Mouse (Mus musculus) kidney, postnatal 36 days (tissue): ENCODE data around the gene Prdm16.
A peak's percentile ranks its signal among the peaks of the same experiment; 100 is the strongest.

Experiments used
- DNase-seq, 2 experiments: peaks; one replicate each; pipeline ENCODE4 v3.0.0; 2021 to 2022; ENCODE audit warnings: mixed read lengths in 2 of 2

Gene Prdm16

DNA sequence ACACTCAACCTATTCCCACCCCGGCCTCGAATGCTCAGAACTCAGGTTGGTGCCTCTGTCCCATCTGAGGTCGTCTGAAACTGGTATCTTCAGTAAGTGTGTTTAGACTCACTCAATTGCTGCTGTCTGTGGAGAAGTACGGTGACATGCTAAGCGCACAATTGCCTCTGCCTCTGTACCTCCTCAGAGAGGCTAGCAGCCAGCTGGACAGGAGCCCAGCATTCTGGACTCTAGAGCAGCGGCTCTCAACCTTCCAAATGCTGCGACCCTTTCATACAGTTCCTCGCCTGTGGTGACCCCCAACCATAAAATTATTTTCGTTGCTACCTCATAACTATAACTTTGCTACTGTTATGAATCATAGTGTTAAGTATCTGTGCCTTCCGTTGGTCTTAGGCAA, 34.3 kb downstream of the Prdm16 start:
- DNase-seq, result peak; percentile 11 to 55

DNA sequence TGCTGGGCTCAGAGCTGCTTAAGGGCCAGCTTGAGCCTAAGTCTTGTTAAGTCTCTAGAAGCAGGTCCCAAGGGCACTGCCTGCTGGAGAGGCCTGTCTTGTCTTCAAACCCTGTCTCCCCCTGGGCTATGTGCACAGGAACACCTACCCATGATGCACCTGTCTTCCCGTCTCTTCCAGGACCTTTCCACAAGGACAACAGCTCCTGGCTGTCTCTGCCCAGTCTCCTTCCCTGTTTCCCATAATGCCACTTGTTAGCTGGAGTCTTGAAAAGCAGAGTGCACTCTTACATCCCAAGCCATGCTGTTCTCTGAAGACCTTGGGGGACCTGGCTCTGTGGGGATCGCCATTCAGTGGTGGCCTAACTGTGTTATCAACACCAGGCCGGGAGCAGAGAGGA, 35.7 kb downstream of the Prdm16 start:
- no peak for DNase-seq

DNA sequence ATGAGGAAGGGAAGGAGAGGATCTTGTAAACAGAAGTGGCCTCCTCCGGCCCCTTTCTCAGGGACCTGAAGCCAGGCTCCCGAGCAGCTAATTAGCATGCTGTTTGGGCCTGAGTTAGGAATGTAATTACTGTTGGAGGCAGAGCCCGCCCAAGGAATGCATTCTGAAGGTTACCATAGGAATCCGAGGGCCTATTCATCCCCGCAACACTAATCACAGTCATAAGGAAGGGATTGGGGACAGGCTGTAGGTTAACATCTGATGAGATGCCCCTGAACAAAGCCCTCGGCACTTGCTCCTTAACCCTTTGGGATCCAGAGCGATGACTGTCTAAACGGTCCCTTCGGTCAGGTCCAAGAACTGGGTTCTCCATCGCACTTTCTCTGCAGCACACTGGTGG, 36.7 kb downstream of the Prdm16 start:
- peak; percentile 15 to 20 for DNase-seq

DNA sequence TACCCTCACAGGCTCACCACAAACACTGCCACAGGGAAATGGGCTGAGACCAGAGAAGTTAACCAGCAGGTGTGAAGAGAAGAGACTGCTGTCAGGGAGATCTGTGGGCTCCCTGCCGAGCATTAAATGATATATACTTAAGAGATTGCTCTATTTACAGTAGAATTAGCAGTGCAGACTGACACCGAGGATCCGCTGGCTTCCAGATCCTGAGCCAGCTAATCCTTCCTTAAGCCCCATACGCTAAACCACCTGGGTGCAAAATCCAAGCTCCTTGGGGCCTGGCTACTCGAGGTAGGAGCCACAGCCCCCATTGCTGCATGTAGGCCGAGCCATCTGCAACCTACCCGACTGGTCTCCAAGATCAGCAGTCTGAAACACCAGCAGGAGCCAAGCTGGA, 38.3 kb downstream of the Prdm16 start:
- DNase-seq, result no peak

DNA sequence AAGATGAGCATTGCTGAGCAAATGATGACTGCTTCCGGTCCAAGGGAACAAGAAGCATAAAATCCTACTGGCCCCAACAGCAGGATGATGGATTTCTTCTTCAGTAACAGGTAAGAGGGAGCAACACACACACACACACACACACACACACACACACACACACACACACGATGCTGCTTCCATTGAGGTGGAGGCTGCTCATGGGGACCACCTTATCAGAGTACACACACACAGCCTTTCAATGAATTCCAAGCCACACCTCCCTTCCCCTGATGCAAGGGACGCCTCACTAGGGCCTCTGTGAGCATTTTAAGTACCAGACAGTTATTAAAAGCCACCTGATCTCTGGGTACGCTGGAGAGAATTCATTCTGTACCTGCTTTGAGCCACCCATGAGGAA, 39.9 kb downstream of the Prdm16 start:
- no peak for DNase-seq

DNA sequence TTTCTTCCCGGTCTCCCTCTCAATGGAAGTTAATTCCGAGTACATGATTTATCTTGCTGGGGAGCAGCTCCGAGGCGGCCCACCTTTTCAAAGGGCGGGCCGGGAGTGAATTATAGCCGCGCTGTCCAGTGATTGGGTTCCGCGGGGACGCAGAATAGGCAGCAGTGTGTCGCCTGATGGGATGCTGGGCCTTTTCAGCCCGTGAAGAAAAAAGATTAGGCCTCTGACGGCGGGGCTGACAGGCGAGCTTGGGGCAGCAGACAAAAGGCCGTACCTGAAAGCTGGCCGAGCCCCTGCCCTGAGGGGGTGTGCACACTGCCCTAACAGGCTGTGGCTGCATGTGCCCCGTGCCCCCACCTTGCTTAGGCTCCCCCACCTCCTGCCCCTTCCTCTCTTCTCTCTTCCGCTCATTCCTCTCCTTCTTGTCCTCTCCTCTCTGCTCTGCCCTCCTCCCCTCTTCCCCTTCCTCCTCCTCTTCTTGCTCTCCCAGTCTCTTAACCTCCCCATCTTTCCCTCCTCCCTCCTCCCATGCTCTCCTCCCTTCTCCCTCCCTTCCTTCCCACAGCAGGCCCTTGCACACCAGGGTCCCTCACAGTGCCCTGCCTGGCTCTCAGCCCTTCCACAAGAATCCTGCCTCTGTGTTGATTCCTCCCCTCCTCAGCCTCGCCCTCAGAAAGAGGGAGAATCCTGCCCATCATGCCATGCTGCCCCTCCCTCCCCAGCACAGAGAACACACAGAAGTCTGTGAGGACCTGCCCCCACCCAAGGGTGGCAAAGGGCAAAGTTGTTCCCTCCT, 41.7 kb downstream of the Prdm16 start:
- DNase-seq, result no peak

DNA sequence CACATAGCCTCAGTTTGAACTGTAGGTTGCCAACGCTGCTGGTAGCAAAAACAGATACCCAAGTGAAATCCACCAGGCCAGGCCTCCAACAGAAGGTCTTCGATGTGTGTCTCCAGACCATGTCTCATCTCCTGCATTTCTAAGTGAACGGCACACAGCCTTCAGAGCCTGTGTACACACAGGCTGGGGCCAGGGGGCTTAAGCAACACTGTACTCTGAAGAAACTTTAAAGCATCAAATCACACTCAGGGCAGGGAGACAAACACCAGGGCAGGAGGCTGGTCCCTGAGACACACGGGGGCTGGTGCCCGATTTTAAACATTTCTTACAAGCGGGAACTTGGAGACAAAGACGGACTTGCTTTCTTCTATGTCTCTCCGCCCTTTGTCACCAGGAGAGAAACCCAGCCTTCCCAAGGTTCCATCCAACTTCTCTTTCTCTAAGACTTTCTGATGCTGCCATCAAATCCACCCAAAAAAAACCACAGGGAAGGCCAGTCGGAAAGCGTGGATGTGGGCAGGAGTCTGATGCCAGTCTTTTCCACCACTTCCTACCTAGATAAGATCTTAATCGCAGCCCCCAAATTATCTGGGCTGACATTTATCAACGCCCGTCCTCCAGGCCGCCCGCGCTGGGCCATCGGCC, 42.4 kb downstream of the Prdm16 start:
- no peak for DNase-seq

DNA sequence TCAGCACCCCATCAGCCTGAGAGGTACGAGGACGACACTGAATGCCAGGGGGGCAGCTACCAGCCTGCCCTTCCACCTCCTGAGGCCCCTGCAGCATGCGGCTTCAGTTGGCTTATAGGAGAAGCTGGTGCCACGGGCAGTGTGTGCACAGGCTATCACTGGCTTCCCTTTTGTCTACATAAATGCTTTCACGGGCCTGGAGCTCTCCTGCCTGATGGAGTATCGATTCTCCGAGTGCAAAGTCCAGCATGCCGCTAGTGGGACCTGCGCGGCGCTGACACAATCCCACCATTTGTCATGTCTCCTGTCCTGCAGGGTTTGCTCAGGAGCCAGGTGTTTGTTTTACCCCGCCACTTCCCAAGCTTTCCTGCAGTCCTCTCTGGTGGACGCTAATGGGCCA, 44.1 kb downstream of the Prdm16 start:
- no peak for DNase-seq

DNA sequence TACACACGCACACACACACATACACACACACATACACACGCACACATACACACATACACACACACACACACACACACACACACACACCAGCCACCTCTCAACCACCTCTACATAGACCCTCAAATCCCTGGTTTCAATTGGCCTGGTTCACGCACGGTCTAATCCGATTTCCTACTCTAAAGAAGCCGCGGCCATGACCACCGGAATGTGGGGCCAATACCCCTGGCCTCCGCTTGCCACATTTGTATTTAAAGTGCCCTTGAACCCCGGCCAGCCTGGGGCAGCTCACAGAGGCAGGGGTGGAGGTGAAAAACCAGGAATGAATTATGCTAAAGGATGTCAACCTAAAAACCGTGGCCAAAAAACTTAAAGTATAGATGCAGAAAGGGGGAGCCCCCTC, 45.8 kb downstream of the Prdm16 start:
- no peak for DNase-seq

DNA sequence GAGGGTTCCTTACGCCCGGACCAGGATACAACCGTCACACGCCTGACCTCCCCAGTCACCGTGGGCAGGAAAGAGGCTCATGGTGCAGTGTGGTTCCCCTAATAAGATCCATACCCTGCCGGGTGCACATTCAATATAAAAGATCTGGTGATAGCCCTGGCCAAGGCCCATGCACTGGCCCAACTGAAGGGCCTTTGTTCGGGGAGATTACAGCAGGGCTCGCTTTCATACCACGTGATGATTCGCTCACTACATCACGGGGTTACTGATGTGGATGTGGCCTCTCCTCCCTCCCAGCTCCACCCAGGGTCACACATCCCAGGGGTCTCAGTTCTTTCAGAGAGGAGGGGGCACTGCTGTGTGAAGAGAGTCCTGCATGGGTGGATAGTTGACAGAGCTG, 50.3 kb downstream of the Prdm16 start:
- DNase-seq, result no peak

DNA sequence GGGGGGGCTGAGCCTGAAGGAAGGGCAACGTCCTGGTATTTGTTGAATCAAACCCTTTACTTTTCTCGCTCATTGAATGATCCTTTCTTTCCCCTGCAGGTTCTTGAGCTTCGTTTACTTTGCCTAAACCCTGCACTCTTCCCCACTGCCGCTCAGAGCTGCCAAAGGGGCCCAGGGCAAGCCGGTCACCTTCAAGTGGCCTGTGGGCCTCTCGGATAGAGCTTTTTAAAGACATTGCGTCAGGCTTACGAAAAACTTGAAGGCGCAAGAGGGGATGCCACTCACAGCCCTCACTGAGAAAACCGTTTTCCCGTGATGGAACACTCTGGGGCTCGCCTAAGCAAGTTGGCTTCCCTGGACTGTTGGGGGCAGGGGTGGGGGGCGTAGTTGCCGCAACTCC, 50.9 kb downstream of the Prdm16 start:
- DNase-seq, result no peak

DNA sequence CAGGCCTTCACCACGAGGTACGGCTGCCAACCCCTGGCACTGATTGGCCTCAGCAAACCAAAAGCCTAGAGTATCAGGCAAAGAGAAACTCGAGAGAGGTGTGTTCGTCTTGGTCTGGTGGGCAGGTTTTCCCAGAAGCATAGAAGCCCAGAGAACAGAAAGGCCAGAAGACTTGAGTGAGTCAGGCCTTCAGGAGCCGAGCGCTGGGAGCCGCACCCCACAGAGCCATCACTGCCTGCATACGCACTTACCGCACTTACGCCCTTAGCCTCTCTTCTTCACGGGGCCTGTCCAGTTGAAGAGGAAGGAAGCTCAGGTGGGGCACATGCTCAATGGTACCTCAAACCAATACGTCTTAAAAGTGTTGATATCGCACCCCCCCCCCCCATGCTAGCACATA, 53.0 kb downstream of the Prdm16 start:
- DNase-seq, result no peak

DNA sequence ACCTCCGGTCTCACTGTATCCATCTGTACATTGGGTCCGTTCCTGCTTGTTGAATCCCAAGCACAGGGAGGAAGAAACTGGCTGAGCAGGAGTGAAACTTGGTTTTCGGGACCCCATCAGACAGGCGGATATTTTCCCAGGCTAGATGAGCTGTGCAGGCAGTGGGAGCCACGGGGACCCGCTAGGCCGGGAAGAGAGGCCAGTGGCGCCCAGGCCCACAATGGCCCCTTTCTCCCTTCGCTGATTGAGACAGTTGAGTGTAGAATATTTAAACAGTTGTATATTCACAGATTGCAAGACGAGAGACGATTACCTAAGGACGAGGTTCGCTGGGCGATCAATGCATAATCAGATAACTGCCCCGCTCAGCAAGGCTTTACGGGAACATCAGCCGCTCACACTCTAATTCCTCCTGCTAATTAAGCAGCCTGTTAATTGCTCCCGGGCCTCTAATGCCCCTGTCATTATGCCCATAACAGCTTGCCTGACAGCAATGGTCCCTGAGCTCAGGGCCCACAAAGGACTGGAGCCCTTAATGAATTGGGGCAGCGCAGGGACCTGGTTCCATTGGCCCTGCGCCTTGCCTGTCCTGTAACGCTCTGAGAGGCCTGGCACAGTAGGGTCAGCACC, 54.0 kb downstream of the Prdm16 start:
- no peak for DNase-seq

DNA sequence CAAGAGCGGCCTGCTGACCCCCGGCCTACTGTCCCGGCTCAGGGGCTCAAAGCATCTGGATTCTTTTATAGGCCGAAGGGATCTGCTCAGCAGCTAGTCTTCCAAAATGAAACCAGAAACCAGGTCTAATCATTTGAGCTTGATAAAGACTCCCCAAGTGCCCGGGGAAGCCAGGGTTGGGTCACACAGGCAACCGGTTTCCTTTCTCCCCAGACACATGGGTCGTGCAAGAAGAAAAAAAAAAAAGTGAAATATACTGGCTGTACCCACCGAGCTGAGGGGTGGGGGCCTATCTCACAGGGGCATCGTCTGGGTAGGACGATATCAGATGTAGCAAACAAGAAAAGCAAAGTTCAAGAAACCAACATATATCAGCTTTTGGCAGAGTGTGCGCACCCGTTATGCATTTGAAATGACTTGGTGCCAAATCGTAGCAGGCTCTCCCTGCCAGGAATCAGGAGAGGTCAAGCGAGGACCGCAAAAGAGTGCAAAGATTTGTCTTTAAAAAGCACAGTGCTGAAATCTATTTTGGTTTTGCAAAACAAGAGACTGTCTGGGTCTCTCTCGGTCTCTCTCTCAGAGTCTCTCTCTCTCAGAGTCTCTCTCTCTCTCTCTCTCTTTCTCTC, 55.3 kb downstream of the Prdm16 start:
- DNase-seq, result no peak

DNA sequence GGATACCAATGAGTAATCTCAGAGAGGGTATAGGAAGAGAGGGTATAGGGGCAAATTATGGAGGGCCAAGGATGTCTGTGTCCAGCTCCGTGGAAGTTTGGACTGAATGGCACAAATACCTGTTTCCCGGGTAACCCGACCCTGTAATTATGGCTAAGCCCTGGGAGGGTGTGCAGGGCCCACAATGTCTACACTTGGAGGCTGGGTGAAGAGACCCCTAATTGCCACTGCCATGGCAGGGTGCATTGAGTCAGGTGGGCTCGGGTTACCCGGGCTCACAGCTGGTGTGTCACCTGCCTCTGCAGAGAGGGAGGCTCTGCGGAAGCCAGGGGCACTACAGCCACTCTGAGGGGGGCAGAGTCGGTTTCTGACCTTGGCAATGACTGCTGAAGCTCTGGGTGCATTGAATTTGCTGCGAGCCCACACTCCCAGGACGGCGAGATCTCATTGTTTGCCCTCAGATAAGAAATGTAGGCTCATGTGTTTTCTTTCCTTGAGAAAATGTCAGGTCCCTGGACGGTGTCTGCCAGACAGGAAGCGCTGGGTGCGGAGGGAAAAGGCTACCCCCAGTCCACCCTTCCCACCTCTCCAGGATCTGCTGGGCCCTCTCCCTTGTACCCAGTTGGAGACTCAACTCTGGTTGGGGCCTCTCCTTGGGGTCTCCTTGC, 62.3 kb downstream of the Prdm16 start:
- DNase-seq, result no peak

DNA sequence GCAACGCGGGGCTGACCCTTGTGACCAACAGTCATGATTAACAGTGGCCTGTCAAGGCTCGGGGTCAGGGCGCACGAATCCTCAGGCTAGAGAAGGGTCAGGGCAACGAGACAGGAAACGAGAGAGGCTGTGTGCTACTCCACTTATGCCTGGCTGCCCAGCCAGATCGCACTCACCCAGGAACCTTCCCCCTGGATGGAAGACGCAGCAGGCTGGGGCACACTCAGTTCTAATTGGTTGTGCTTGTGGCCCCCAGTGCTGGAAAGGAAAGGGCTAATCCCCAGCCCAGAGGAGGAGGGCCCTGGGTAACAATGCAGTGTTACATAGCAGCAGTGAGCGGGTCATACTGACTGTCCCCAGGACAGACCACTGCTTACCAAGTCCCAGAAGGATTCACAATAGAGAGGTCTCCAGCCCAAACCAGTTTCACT, 66.2 kb downstream of the Prdm16 start:
- peak in 1 of 2 experiments; percentile 30 for DNase-seq

DNA sequence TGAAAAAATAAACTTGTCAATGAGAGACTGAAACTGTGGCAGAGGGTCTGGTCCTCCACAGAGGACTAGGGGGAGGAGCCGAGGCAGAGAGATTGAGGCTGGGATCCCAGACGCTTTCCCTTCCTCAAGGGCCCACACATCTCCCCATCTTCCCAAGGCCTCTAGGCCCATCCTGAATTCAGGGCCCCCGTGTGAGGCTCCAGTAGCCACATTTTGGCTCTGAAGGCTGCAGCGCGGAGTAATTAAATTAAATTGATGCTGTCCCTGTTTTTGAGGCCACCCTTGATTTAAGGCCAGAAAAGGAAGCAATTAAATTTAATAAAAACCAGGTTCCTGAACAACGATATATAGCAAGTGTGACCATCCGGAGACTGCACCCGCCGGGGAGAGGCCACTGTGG, 66.8 kb downstream of the Prdm16 start:
- no peak for DNase-seq

DNA sequence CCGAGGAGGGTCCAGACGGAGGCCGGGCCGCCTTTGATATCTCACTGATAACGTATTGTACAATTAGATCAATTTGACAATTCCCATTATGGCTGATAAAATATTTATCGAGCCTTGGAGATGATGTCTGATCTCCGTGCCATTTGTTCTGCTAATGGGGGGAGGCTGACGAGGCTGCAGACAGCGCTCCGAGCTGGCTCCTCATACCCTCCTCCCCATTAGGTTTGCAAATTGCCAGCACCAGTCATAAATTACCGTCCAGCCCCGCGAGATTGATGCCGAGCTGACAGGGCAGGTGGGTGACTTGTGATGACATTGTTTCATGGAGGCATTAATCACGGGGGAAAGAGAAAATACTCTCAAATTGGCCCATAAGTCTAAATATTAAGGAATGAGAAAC, 67.9 kb downstream of the Prdm16 start:
- no peak for DNase-seq

DNA sequence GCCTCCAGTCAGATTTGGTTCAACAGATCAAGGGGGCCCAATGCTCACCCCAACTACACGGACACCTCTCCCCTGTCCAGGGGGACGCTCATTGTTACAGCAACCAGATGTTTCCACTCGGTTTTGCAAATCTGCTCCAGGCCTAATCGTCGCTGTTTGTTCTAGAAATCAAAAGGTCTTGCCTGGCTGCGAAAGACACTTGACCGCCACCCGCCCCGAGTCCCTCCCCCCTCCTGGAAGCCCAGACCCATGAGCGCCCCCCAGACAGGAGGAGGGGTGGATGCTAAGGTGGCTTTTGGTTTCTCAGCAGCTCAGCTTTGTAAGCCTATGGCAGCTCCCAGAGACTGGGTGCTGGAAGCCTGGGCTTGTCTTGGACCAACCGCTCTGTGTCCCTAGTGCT, 68.7 kb downstream of the Prdm16 start:
- DNase-seq, result no peak

DNA sequence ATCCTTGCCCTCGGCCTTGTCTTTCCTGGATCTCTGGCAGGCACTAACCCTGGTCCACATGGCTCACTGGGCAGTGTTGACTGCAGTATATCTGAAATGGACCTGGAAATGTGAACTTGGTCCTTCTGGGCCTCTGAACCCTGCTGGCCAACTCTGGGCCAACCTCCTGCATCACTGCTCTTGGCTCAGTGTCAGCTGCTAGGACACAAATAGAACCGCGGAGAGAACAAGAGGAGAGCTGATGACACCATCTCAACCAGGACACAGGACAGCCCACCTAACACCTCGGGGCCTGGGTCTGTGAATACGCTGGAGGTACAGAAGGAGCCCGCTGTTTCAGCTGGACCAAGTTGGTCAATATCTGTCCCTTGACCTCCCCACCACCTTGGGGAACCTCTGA, 73.5 kb downstream of the Prdm16 start:
- no peak for DNase-seq

DNA sequence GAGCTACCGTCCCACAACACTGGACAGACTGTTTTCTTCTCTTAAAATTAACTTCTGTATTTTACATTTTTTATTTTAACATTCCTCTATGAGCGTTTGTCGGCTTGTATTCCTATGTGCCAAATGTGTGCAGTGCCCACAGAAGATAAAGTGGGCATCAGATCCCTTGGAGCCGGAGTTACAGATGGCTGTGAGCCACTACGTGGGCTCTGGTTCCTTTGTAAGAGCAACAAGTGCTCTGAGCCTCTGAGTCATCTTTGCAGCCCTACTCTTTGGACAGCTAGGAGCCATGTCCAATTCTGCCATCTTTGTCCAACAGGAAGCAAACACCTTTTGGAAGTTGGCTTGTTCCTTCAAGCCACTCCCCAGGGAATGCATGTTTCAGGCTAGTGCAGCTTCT, 78.6 kb downstream of the Prdm16 start:
- no peak for DNase-seq

DNA sequence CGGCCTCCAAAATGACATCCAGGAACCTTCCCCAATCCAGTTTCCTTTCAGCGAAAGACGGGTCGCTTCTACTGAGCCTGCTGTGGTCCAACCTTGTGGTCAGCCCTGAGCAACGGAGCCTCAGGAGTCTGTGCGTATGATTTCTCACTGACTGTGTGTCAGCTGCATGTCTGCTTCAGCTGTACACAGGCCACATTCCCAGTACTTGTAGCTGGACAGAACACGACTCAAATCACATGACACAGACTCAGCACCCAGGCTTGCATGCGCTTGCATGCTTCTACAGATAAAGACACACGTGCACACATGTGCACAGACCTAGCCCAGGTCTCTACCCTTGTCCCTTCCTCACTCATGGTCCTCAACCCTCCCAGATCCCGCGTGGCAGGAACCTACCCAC, 79.5 kb downstream of the Prdm16 start:
- no peak for DNase-seq

DNA sequence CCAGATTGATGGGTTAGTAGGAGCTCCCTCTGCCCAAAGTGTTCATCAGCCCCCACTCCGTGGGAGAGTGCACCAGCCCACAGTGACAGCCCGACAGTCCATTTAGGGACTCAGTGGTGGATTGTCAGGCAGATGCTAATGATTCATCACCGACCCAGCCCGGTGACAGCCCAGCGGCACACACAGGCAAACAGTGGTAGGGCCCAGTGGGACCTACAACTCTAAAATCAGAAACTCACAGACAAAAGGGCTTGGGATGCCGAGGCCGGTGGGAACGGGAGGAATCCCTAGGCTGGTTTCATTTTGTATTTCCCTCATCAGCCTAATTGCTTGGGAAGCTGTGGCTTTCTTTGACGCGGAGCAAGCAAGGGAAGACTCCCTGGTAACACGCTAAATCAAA, 80.3 kb downstream of the Prdm16 start:
- DNase-seq, result no peak
